Mouse (Mus musculus) adrenal gland, postnatal 36 days (tissue): ENCODE data around the gene Baz1b. TPM values are rescaled to one million over a fixed set of nuclear protein-coding genes. Genes with fewer than 3 reads are reported as not detected.

ENCODE experiments used
- DNase-seq, 2 experiments: peaks; one replicate each; pipeline ENCODE4 v3.0.0; 2021; ENCODE audit warnings: mixed read lengths in 1 of 2
- total RNA-seq, 2 experiments: library from RNA; stranded (reverse); gene quantifications; 2 replicates each; pipeline ENCODE4 v1.2.3; 2021

Gene Baz1b
- total RNA-seq, 2 experiments from 2014 or later, result 72.1 to 90.4 TPM

DNA sequence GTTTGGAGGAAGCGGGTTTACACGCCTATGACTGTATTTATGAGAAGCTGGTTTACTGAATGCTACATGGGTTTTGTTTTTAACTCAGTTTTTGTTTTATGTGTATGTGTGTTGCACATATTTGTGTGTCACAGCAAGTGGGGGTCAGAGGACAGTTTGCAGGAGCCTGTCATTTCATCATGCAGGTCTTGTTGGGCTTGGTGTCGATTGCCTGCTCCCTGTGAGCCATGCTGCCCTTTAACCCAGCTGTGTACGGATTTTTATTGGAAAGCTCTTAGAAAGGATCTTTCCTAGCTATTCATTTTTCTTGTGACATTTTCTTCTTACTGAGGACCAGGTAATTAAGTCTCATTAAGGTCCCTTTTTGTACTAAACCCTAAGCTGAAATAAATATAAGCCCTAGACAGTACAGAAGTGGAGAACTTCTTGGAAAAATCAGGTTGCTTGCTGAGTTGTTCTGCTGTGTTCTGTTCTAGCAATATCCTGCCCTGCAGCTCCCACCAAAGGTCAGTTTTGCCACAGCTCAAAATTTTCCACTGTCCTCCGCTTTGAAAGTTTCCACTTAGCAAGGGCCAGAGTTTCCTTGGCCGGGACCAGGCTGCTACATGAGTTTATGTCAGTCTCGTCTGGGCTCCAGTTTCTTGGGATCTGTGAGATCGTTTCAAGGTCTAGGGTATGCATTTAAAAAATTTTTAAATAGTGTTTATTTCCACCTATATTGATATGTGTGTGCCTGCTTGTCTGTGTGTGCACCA lies 46.3 kb downstream of the Baz1b start:
- peak; percentile 65 to 73 for DNase-seq

DNA sequence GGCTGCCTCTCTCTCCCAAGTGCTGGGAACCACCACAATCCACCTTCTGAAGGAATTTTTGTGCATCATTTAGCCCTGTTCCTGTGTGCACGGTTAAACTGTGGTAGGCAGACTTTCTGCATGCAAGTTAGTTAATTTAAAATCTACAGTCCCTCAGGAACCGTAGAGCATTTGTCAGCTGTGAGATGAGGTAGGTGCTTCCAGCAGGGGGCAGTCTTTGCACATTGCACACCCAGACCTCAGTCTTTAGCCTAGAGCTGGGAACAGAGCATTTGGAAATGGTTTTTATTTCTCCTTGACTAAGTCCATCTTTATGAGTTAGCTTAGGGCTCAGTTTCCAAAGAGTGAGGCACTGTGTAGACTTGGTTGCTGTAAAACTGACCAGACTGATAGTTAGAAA lies 49.5 kb downstream of the Baz1b start:
- peak; percentile 71 to 81 for DNase-seq

DNA sequence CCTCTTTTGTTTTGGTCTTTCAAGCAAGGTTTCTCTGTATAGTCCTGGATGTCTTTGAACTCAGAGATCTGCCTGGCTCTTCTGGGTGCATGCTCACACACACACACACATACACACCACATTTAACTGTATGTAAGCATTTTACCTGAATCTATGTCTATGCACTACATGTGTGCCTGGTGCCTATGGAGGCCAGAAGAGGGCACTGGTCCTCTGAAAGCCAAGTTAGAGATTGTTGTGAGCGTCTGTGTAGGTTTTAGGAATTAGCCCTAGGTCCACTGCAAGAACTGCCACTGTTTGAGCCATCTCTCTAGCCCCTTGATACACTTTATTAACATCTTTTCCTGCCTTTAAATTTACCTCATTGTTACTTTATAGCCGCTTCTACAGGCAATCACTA lies 51.8 kb downstream of the Baz1b start:
- DNase-seq, result no peak

DNA sequence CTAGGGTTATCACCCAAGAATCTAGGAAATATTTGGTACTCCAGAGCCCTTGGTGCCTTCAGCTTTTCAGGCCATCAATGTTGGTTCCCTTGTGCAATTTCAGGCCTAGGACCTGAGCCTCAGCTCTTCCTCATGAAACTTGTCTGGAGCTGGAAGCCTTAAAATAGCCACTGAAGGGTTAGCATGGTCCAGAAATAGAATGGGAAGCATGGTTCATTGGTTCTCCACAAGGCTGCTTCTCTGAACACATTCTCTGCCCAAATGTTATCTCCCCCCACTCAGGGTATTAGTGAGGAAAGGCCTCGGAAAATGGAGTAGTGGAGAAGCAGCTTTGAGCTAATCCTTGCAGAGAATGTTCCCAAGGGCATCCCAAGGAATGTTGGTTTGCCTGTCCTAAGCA lies 54.4 kb downstream of the Baz1b start:
- no peak for DNase-seq

DNA sequence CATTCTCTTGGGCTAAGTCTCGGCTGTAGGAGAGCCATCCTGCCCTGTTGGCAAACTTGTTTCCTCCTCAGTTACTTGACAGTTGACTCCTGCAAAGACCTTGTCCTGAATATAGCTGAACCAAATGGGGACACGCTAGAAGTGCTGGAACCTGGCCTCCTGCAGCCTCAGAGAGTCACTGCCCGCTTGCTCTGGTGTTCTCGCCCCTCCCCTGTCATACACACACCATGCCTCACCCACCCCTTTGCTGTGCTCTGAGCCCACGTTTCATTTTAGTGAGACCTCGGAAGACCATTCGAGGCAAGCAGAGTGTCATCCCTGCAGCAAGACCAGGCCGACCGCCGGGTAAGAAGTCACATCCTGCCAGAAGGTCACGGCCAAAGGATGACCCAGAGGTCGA lies 55.1 kb downstream of the Baz1b start:
- DNase-seq, result no peak

DNA sequence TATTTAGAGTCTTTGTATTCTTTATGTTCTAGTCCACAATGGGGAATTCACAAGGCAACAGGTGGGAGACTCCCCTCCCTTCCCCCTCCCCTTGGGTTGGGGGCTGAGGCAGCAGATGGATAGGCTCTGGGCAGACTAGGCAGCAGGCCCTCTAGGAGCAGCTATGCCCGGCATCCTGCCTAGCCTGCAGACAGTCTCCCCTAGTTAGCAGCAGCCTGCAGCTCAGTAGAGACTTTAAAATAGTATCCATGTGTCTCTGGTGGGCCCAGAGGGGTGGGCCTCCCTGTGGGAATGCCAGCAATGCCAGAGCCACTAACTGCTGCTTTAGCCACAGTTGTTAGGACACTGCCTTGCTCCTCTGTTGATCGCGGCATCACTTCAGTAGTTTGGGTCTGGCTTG lies 55.5 kb downstream of the Baz1b start:
- no peak for DNase-seq

DNA sequence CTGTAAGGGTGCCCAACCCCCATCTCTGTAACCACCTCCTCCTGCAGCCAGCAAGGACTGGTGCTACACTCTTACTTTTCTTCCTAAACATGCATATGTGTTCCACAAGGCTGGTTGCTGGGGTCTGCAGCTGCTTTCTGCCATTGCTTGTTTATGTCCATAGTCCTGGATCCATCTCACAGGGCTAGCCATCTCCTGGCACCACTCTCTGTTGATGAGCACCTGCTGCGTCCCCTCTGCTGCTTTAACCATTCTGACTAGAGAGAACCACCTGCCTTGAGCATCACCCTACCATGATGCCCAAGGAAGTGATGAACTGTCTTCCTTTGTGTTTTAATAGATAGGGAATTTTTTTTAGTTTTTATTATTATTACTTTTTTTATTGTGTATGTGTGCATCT lies 56.1 kb downstream of the Baz1b start:
- no peak for DNase-seq

DNA sequence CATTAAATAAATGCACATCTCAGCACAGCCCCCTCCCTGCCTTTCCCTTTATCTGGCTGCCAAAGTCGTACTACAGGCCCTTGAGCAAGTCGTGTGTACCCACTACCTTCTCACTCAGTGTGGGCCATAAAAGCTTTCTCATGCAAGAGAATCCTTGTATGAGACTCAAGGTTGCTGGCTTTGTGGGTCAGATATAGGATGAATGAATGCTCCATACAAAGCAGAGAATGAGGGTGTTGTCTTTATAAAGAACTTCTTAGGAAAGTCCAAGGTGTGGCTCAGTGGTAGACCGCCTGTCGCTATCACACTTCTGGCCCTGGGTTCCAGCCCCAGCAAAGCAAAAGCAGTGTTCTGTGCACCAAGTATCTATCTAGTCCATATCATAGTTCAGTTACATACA lies 59.5 kb downstream of the Baz1b start:
- DNase-seq, result no peak

DNA sequence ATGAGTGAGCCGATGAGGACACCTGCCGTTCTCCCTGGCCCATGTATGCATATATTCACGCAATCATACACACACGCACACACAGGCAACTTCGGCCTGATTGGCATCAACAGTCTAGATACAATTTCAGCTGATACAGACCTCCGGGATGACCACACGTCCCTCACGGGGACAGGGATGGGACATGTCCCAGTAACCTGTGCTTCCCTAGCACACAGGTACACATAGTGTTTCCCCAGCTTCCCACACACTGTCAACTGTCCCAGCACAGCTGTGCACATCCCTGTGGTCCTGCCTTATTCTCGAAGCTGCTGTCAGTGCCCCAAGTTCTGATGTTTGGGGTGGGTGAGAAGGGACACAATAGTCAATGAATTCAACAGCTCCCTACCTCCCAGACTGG lies 60.3 kb downstream of the Baz1b start:
- no peak for DNase-seq

DNA sequence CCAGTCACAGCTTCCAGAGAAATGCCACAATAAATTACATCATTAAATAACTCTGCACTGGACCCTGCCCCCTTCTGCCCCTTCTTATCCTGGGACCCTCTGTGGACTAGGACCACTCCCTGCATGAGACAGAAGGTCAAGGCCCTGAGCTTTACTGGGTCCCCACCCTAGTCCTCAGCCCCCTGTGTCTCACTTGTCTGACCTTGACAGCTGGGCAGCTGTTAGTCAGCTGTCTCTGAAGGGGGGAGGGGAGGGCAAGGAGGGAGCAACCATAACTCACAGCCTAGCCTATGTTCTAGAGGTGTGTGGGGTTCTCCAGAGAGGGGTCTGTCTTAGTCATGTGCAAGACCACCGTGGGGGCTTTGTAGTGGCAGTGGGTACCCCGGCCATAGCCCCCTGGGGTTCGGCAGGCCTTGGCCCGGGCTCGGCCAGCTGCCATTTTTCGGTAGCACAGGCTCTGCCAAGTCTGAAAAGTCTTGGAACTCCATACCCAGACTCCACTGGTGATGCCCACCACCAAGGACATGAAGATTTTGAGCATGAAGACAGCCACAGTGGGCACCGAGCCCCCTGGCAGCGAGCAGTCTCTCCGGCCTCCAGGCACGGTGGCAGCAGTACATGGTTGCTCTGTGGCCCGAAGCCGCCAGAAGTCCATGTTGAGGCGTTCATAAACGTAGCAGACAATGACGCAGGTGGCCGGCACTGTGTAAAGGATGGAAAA lies 62.1 kb downstream of the Baz1b start:
- DNase-seq, result peak; percentile 40 to 75

DNA sequence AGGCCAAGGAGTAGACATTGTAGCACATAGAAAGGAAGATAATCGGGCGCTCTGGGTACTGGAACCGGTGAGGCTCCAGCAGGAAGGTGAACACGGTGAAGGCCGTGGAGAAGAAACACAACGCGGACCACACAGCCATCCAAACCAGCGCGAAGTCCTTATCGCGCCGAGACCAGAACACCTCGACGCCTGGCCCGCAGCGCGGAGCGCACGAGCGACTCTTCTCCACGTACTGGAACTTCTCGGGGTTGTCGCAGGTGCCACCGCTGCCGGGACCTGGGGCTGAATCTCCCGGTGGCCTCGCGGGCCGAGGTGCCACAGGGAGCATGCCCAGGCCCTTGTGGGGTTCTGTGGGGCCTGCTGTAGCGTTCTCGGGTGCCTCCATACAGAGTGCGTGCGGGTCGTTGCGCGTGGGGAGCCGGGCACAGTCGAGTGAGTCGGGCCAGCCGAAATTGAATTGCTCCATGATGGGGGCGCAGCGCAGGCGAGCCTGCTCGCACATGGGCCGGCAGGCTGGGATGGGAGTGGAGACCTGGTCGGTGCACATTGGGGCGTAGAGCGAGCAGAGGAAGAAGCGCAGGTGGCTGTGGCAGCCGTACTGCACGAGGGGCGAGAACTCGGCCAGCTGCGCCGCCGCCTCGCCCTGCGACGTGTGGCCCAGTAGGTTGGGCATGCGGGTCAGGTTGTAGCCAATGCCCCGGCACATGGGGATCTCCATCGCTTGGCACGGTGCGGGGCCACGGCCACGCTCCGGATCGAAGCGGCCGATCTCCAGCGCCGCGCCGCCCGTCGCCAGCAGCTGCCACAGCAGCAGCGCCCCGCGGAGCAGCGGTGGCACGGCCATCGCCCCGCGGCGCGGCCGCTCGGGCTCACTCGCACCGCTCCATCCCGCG lies 63.4 kb downstream of the Baz1b start:
- peak; percentile 34 to 52 for DNase-seq

DNA sequence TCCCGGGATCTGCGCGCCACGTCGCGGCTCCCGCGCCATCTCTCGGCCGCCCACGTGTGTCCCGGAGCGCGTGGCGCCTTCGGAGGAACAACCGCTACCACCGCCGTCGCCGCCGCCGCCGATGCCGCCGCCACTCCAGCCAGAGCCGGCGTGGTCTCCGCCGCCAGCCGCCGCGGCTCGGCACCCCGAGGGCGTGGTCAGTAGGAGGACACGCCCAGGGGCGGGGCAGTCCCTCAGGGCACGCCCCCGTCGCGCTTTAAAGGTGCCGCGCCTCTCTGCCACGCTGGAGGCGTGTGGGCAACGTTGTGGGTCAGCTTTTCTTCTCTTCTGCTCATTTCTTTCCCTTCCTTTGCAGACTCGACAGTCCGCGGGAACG lies 64.0 kb downstream of the Baz1b start, which contains the start of gene Fzd9:
Fzd9 (minus strand) TSS at position 152 of the 376 bp plus-strand sequence.
- peak; percentile 91 to 93 for DNase-seq

DNA sequence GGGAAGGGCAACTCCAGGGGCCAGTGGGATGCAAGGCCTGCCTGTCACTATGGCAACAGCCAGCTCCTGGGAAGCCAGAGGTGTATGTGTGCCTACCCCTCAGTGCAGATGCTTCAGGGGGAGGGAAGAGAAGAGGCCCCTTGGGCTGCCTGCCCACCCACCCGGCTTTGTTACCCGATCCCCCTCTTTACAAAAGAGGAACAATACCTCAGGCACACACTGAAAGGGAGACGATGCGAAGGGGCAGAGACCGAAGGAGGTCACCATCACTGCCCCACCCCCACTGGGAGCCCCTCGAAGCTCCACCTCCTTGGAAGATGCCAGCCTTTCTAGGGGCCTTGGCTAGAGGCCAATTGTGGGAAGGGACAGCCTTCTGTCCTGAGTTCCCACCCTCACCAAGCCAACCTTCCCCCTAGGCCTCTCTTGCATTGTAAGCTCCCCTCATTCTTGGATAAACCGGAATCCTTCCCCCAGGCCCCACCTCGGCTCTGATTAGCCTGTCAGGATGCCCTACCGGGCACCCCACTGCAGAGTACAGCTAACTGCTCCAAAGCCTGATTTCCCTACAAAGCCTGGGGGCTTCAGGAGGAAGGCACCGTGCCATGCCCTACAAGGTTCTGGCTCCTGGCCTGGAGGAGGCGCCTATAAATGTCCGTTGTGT lies 66.8 kb downstream of the Baz1b start:
- no peak for DNase-seq

DNA sequence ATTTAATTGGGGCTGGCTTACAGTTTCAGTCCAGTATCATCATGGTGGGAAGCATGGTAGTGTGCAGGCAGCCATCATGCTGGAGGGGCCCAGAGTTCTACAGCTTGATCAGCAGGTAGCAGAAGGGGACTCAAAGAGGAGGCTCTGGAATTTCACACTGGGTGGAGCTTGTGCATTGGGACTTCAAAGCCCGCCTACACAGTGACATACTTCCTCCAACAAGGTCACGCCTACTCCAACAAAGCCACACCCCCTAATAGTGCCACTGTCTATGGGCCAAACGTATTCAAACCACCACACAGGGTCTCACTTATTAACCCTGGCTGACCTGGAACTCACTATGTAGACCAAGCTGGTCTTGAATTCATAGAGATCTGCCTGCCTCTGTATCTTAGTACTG lies 69.1 kb downstream of the Baz1b start:
- no peak for DNase-seq

DNA sequence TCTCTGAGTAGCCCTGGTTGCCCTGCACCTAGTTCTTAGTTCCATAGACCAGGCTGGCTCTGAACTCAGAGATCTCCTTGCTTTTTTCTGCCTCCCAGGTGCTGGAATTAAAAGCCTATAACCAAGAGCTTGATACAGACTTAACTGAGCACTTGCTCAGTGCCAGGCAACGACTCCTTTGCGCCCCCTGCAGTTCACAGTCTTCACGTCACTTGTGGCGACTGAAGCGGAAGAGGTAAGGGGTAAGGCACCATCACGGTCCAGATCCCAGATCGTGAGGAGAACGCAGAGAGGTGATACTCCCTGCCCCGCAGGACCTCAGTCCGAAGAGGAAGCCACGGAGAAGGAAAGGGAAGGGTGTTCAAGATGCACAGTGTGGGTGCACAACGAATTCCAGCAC lies 70.5 kb downstream of the Baz1b start:
- DNase-seq, result no peak

DNA sequence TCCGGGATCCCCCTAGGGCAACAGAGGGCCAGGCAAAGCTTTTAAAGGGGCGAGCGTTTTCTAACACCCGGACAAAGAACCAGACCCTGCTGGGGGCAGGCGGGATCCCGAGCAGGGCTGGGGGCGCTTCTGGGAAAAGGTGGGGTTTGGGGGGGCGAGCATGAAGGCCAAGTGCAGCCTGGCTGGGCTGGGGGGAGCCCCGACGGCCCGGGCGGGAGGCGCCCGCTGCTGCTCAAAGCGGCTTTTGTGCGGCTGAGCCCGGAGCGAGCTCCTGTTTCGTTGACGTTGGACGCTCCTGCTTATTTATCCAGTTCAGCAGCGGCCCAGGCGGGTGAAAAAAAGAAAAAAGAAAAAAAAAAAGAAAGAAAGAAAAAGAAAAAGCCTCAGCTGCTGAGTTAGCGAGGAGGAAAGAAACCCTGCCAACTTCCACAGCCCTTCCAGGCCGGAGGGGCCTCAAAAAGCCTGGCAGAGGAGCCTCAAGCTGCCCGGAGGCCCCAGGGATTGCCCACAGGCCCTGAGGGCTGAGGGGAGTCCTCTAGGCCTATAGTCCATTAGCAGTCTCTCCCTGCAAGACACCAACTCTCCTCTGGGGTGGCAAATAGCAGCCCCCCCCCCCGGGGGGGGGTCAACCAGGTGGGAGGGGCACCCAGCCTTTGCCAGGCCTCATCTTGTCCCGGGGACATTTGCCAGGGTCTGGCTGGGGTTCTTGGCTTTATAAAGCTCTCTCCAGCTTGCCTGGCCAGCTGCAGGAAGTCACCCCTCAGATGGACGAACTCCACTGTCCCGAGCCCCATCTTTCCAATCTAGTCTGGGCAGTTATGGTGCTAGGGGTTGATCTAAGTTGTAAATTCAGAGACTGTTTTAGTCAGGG lies 71.5 kb downstream of the Baz1b start:
- DNase-seq, result no peak

DNA sequence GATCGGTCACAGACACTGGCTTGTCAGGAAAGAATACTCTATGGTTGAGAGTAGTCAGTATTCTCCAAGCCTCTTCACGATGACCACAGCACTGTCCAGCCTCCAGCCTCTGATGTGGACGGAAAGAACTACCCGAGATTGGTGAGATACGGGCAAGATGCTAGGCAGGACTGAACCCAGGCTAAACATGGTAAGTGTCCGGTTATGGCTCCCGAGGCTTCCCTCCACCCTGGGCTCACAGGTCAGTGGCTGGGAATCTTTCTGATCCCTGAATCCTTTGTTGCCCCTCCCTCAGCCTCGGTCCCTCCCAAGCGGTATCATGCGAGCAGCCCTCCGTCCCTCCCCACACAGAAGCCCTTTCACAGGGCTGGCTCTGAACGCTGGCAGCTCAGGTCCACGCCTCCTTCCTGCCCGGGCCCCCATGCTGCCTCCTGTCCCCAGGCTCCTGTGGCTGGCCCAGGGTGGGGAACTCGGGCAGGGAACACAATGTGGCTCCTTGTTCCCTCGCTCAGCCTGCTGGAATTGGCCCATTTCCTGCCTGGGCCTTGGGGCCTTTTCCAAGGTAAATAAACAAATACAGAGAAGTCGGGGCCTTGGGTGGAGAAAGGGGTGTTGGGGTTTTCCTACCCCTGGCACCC lies 76.9 kb downstream of the Baz1b start:
- DNase-seq, result peak; percentile 65 to 74

DNA sequence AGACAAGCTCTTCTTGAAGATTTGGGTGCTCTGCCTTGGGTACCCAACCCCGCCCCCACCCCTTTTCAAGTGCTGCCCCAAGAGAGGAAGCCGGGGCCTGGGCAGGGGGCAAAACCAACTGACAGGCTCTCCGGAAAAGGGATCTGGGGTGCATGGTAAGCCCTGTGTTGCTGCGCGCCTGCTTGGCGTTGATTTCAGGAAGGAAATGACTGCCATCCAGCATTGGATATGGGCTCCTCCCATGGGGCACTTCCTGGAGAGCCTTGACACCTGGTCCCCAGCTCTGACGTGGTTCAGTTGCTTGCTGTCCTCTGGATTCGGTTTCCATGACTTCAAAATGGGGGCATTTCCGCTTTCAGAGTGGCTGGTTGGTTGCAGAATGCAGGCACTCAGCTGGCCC lies 77.5 kb downstream of the Baz1b start:
- peak in 1 of 2 experiments; percentile 32 for DNase-seq

DNA sequence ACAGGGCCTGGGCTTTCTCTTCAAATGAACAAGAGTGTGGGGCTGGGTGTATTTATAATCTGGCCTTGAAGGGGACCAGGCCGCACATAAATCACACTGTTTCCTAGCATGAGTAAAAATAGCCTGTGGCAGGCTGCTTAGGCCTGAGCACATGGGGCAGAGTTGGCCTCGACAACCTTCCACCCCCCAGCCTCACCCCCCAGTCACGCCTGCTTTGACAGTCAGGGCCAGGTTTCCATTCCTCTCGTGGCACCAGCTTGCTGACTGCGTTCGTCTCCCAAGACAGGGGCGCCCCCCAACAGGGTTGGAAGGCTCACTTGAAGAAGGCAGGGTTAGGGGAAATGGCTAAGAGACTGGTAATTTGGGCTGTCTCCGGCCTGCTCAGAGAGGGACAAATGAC lies 82.4 kb downstream of the Baz1b start:
- DNase-seq, result peak; percentile 55 to 78

DNA sequence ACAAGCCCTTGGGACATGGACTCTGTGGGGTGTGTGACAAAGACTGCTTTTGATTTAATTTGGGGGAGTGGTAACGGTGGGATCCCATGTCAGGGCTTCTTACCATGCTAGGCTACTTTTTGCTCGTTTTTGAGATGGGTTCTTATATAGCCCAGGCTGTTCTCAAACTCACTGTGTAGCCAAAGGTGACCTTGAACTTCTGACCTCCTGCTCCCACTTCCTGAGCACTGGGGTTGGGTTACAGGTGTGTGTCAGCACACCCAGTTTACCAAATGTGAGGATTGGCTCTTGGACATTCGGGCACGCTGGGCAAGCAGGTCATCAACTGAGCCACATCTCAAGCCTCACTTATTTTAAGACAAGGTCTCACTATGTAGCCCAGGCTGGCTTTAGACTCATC lies 83.3 kb downstream of the Baz1b start:
- no peak for DNase-seq
